Mouse (Mus musculus): ENCODE measurements at regions not wholly inside any gene's neighbourhood (a gene's known extent, or its start where the extent isn't known, plus 50 kb on each side); places are given as distances from the start of the nearest gene placed in this dataset.
A peak's percentile ranks its signal among the peaks of the same experiment; 100 is the strongest.
"Not testable (repeated sequence)": the region's sequence is repeated elsewhere in the genome, so short reads cannot be mapped to it uniquely, and the experiment has no call there.

- peak; percentile 12 for DNase-seq (ENCODE audit: low spot score)
Measured at GRCm38 (mm10) chr5:68252671-68253070, 221.0 kb downstream of the Grxcr1 start.

- no peak for DNase-seq (ENCODE audit: low spot score)
Measured at GRCm38 (mm10) chr5:68253476-68253875, 221.8 kb downstream of the Grxcr1 start.

- DNase-seq (ENCODE audit: low spot score) = no peak
Measured at GRCm38 (mm10) chr5:68254111-68254510, 222.5 kb downstream of the Grxcr1 start.

GRCm38 (mm10) chr5:68264206-68264605 is 232.6 kb downstream of the Grxcr1 start:
- DNase-seq (ENCODE audit: low spot score) = no peak

GRCm38 (mm10) chr5:68274271-68274670 is 242.6 kb downstream of the Grxcr1 start:
- no peak for DNase-seq (ENCODE audit: low spot score)

- no peak for DNase-seq (ENCODE audit: low spot score)
Measured at GRCm38 (mm10) chr5:68275558-68276263, 244.1 kb downstream of the Grxcr1 start.

GRCm38 (mm10) chr5:68295774-68296173 is 264.1 kb downstream of the Grxcr1 start:
- not testable (repeated sequence) for DNase-seq (ENCODE audit: low spot score)

- DNase-seq (ENCODE audit: low spot score) = no peak
Measured at GRCm38 (mm10) chr5:68313187-68313586, 281.6 kb downstream of the Grxcr1 start.

- DNase-seq (ENCODE audit: low spot score) = no peak
Measured at GRCm38 (mm10) chr5:68318979-68319378, 287.3 kb downstream of the Grxcr1 start.

GRCm38 (mm10) chr5:68326998-68327593 is 295.5 kb downstream of the Grxcr1 start:
- DNase-seq (ENCODE audit: low spot score) = no peak

- DNase-seq (ENCODE audit: low spot score) = no peak
Measured at GRCm38 (mm10) chr5:68329311-68329710, 297.7 kb downstream of the Grxcr1 start.

- no peak for DNase-seq (ENCODE audit: low spot score)
Measured at GRCm38 (mm10) chr5:68329828-68330227, 298.2 kb downstream of the Grxcr1 start.

- no peak for DNase-seq (ENCODE audit: low spot score)
Measured at GRCm38 (mm10) chr5:68350921-68351320, 319.3 kb downstream of the Grxcr1 start.

GRCm38 (mm10) chr5:68351793-68352192 is 320.2 kb downstream of the Grxcr1 start:
- peak; percentile 21 for DNase-seq (ENCODE audit: low spot score)

- no peak for DNase-seq (ENCODE audit: low spot score)
Measured at GRCm38 (mm10) chr5:68353211-68353610, 321.6 kb downstream of the Grxcr1 start.

- not testable (repeated sequence) for DNase-seq (ENCODE audit: low spot score)
Measured at GRCm38 (mm10) chr5:68353816-68354215, 322.2 kb downstream of the Grxcr1 start.

GRCm38 (mm10) chr5:68361581-68362211 is 330.1 kb downstream of the Grxcr1 start:
- no peak for DNase-seq (ENCODE audit: low spot score)

GRCm38 (mm10) chr5:68373082-68373481 is 341.4 kb downstream of the Grxcr1 start:
- DNase-seq (ENCODE audit: low spot score) = no peak
